Mouse (Mus musculus): ENCODE results near the gene Zic2. TPM values are rescaled to one million over a fixed set of nuclear protein-coding genes. Genes with fewer than 3 reads are reported as not detected.

Gene Zic2
- polyA plus RNA-seq (2015; fragmentation: Nextera tagmentation; extraction: Ambion mirVana) = not detected in 2 replicates

DNA sequence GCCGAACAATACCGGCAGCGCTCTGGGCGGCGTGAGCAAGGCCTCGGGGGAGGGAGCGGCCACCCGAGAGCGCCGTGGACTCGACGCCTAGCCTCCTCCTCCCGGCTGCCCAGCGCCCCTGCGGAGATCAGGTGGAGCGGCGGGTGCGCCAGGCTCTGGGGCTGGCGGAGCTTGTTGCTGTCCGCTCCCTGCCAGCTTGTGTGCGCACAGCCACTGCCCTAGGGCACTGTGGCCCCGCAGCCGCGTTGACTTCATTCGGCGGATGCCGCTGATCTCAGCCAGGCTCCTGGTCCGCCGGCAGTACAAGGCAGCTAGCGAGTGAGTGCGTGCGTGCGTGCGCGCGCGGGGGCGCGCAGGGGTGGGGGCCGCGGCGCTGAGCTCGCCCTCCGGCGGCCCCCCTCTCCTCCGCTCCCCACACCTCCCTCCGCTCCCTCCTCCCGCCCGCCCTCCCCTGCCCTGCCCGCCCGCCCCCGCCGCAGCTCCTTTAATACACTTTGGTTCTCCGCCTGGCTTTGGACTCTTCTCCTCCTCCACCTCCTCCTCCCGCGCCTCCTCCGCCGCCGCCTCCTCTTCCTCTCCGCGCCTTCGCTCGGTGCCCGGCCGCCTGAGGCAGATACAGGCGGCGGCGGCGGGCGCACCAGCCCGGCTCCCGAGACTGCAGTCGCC lies at the start of gene Zic2:
Gene Zic2, plus strand, starts transcription at position 545 of the 666 bp plus-strand sequence.
- Histone ChIP-seq H3K4me2 (ENCODE audit: low read depth, low read length) (peak within 1 kb of the TSS; percentile 57), H3K27me3 (ENCODE audit: control insufficient read depth, insufficient read depth, low read depth, low read length) (peaks cover 97% of the 10 kb centered on the region), H3K4me3 (ENCODE audit: low read depth, low read length) (peak within 1 kb of the TSS; percentile 43), H3K4me1 (ENCODE audit: control insufficient read depth, low read depth, low read length) (peaks cover 10% of the 10 kb centered on the region), H3K36me3 (ENCODE audit: control insufficient read depth, insufficient read depth) (no peaks in the 10 kb centered on the region), H3K9ac (ENCODE audit: low read depth, low read length) (no peak within 1 kb of the TSS), H3K9me3 (replicated peaks; ENCODE audit: control insufficient read depth, low read length) (no peaks in the 10 kb centered on the region), H3K27ac (ENCODE audit: low read length) (no peak within 1 kb of the TSS)
- ATAC-seq (ENCODE audit: low read depth) = no peak; the same call in 1 of the 2 replicates
- WGBS (ENCODE audit: insufficient replicate concordance) = 1% methylated on average over 54 of the region's 73 CpGs

DNA sequence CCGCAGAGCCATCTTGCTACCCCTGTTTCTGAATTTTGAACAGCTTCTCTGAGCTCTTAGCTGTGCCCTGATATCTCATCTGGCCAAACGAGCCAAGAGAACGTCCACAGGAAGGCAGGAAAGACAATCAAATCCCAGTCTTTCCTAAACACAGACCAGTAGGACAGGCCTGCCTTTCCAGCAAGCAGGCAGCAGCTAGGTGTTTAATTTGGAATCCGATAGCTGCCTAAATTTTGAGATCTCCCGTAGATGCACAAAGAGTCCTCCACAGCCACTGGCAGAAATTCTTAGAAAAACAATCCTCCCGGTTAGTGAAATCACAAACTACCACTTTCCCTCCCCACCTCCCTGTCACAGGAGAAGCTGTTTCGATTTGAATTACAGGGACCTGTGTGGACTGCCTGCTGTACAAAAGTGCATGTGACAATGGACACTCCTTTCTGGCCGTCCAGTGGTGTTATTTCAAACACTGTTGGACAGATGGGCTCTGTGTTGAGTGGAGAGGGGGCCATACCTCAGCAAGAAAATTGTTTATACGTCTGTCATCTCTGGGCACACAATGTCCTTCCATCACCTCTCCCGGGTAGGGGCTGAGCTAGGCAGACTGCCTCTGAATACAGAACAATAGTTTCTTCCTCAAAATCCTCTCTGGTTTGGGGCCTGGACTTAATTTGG lies 48.6 kb upstream of the Zic2 start:
- 50% methylated on average over 10 of the region's 10 CpGs for WGBS (ENCODE audit: insufficient replicate concordance)
- H3K9me3 ChIP-seq (replicated peaks; ENCODE audit: control insufficient read depth, low read length) = no peaks in the 10 kb centered on the region
- no peaks in the 10 kb centered on the region for H3K4me1 ChIP-seq (ENCODE audit: control insufficient read depth, low read depth, low read length)
- H3K27ac ChIP-seq (ENCODE audit: low read length) = no peak overlapping the region
- H3K4me2 ChIP-seq (ENCODE audit: low read depth, low read length) = no peak overlapping the region
- no peak for ATAC-seq (ENCODE audit: low read depth)
- no peaks in the 10 kb centered on the region for H3K36me3 ChIP-seq (ENCODE audit: control insufficient read depth, insufficient read depth)
- H3K27me3 ChIP-seq (ENCODE audit: control insufficient read depth, insufficient read depth, low read depth, low read length) = no peaks in the 10 kb centered on the region
- no peak overlapping the region for H3K9ac ChIP-seq (ENCODE audit: low read depth, low read length)
- no peak overlapping the region for H3K4me3 ChIP-seq (ENCODE audit: low read depth, low read length)

DNA sequence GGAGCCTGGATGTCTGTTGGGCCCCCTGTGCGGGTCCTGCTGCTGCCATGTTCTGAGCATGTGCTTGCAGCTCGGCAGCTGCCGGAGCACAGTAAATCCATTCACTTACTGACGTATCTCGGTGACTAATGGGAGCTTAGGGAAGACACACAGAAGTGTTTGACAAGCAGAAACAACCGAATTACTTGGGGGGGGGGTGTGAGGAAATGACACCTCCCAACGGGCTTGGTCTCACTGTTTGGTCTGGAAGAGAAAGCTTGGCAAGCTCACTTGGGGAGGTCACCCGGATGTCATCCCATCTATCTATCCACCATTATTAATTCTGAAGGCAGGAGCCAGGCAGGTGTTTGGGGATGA lies 48.1 kb upstream of the Zic2 start:
- H3K27me3 ChIP-seq (ENCODE audit: control insufficient read depth, insufficient read depth, low read depth, low read length) = no peaks in the 10 kb centered on the region
- 57% methylated on average over 8 of the region's 8 CpGs for WGBS (ENCODE audit: insufficient replicate concordance)
- H3K9ac ChIP-seq (ENCODE audit: low read depth, low read length) = no peak overlapping the region
- no peak overlapping the region for H3K4me3 ChIP-seq (ENCODE audit: low read depth, low read length)
- no peak for ATAC-seq (ENCODE audit: low read depth)
- H3K27ac ChIP-seq (ENCODE audit: low read length) = no peak overlapping the region
- no peaks in the 10 kb centered on the region for H3K9me3 ChIP-seq (replicated peaks; ENCODE audit: control insufficient read depth, low read length)
- no peak overlapping the region for H3K4me2 ChIP-seq (ENCODE audit: low read depth, low read length)
- no peaks in the 10 kb centered on the region for H3K4me1 ChIP-seq (ENCODE audit: control insufficient read depth, low read depth, low read length)
- no peaks in the 10 kb centered on the region for H3K36me3 ChIP-seq (ENCODE audit: control insufficient read depth, insufficient read depth)

DNA sequence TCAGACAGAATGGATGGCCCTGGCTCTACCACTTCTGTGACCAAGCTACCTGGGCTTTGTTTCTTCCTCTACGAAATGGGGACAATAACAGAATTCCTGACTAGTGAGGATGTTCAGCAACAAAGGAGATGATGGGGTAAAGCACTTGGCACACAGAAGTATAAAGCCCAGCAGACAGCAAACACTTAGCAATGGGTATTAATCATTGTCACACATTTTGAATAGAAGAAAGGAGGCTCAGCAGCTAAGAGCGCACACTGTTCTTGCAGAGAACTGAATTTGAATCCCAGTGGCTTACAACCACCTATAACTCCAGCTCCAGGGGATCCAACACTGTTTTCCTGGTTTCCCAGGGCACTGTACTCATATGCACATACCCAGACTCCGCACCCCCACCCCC lies 47.6 kb upstream of the Zic2 start:
- WGBS (ENCODE audit: insufficient replicate concordance) = 63% methylated on average over 3 of the region's 3 CpGs
- no peak for ATAC-seq (ENCODE audit: low read depth)

DNA sequence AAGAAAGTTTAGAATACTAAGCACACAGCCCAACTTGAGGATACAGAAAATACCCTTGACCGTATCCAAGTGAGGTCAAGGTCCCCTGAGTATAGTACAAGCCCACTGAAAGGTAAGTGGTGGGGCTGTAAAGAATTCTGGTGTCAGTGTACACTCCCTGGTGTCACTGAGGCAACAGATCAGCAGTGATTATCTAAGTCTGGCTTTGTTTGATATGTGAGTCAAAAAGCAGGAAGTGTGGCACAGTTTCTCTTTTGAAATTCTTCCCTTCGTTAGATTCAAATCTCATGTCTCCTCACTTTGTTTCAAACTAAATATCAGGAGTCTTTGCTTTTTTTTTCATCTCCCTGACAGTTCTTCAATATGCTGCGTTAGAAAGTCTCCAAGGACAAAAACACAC lies 42.7 kb upstream of the Zic2 start:
- Histone ChIP-seq H3K4me2 (ENCODE audit: low read depth, low read length) (no peak overlapping the region), H3K36me3 (ENCODE audit: control insufficient read depth, insufficient read depth) (no peaks in the 10 kb centered on the region), H3K9ac (ENCODE audit: low read depth, low read length) (no peak overlapping the region), H3K27me3 (ENCODE audit: control insufficient read depth, insufficient read depth, low read depth, low read length) (no peaks in the 10 kb centered on the region), H3K9me3 (replicated peaks; ENCODE audit: control insufficient read depth, low read length) (no peaks in the 10 kb centered on the region), H3K4me3 (ENCODE audit: low read depth, low read length) (no peak overlapping the region), H3K4me1 (ENCODE audit: control insufficient read depth, low read depth, low read length) (no peaks in the 10 kb centered on the region), H3K27ac (ENCODE audit: low read length) (no peak overlapping the region)
- no peak for ATAC-seq (ENCODE audit: low read depth)
- 43% methylated on average over 3 of the region's 3 CpGs for WGBS (ENCODE audit: insufficient replicate concordance)

More for the DNA sequence above, 47.6 kb upstream of the Zic2 start:
- no peak overlapping the region for H3K4me2 ChIP-seq (ENCODE audit: low read depth, low read length)
- H3K27me3 ChIP-seq (ENCODE audit: control insufficient read depth, insufficient read depth, low read depth, low read length) = no peaks in the 10 kb centered on the region
- H3K27ac ChIP-seq (ENCODE audit: low read length) = no peak overlapping the region
- H3K4me1 ChIP-seq (ENCODE audit: control insufficient read depth, low read depth, low read length) = no peaks in the 10 kb centered on the region
- H3K9ac ChIP-seq (ENCODE audit: low read depth, low read length) = no peak overlapping the region
- no peaks in the 10 kb centered on the region for H3K36me3 ChIP-seq (ENCODE audit: control insufficient read depth, insufficient read depth)
- no peak overlapping the region for H3K4me3 ChIP-seq (ENCODE audit: low read depth, low read length)
- H3K9me3 ChIP-seq (replicated peaks; ENCODE audit: control insufficient read depth, low read length) = no peaks in the 10 kb centered on the region

DNA sequence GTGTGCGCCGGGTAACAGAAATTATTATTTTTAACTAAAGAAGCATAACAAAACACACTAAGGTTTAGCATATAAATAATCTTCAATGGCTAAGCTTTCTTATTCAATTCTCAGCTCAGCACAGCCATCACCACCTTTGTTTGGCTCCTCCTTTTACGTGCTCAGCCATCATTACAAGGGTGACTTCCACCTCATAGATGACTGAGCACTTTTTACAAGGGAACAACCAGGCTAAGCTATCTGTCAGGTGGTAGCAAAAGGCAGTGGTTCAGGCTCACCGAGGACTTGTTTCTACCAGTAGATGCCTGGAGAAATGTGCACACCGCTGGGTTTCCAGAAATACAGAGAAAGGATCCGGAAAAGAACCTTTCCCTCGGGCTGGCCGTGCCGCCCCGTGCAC lies 41.2 kb upstream of the Zic2 start:
- 71% methylated on average over 10 of the region's 10 CpGs for WGBS (ENCODE audit: insufficient replicate concordance)
- H3K9me3 ChIP-seq (replicated peaks; ENCODE audit: control insufficient read depth, low read length) = no peaks in the 10 kb centered on the region
- no peaks in the 10 kb centered on the region for H3K4me1 ChIP-seq (ENCODE audit: control insufficient read depth, low read depth, low read length)
- H3K9ac ChIP-seq (ENCODE audit: low read depth, low read length) = no peak overlapping the region
- no peak overlapping the region for H3K4me2 ChIP-seq (ENCODE audit: low read depth, low read length)
- no peak overlapping the region for H3K4me3 ChIP-seq (ENCODE audit: low read depth, low read length)
- no peaks in the 10 kb centered on the region for H3K27me3 ChIP-seq (ENCODE audit: control insufficient read depth, insufficient read depth, low read depth, low read length)
- ATAC-seq (ENCODE audit: low read depth) = no peak
- H3K27ac ChIP-seq (ENCODE audit: low read length) = no peak overlapping the region
- no peaks in the 10 kb centered on the region for H3K36me3 ChIP-seq (ENCODE audit: control insufficient read depth, insufficient read depth)

DNA sequence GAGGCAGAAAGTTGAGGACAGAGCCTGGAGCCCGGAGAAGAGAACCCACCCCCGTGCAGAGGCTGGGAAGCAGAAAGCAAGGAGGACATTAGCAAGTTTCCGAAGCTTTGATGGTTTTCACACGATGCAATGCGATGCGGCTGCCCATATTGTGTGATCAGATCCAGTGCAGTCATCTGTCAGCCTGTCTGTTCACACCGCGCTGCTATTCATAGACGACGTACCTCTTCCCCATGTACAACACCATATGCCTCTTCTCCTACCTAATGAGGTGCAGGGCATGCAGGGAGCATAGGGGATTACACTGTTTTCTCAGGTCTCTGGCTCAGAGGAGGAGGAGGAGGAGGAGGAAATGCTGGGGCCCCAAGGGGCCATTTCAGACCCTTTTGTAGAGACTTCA lies 38.4 kb upstream of the Zic2 start:
- Histone ChIP-seq H3K4me2 (ENCODE audit: low read depth, low read length) (no peak overlapping the region), H3K4me1 (ENCODE audit: control insufficient read depth, low read depth, low read length) (no peaks in the 10 kb centered on the region), H3K36me3 (ENCODE audit: control insufficient read depth, insufficient read depth) (no peaks in the 10 kb centered on the region), H3K9me3 (replicated peaks; ENCODE audit: control insufficient read depth, low read length) (no peaks in the 10 kb centered on the region), H3K27ac (ENCODE audit: low read length) (no peak overlapping the region), H3K4me3 (ENCODE audit: low read depth, low read length) (no peak overlapping the region), H3K27me3 (ENCODE audit: control insufficient read depth, insufficient read depth, low read depth, low read length) (no peaks in the 10 kb centered on the region), H3K9ac (ENCODE audit: low read depth, low read length) (no peak overlapping the region)
- ATAC-seq (ENCODE audit: low read depth) = no peak
- 67% methylated on average over 10 of the region's 10 CpGs for WGBS (ENCODE audit: insufficient replicate concordance)

DNA sequence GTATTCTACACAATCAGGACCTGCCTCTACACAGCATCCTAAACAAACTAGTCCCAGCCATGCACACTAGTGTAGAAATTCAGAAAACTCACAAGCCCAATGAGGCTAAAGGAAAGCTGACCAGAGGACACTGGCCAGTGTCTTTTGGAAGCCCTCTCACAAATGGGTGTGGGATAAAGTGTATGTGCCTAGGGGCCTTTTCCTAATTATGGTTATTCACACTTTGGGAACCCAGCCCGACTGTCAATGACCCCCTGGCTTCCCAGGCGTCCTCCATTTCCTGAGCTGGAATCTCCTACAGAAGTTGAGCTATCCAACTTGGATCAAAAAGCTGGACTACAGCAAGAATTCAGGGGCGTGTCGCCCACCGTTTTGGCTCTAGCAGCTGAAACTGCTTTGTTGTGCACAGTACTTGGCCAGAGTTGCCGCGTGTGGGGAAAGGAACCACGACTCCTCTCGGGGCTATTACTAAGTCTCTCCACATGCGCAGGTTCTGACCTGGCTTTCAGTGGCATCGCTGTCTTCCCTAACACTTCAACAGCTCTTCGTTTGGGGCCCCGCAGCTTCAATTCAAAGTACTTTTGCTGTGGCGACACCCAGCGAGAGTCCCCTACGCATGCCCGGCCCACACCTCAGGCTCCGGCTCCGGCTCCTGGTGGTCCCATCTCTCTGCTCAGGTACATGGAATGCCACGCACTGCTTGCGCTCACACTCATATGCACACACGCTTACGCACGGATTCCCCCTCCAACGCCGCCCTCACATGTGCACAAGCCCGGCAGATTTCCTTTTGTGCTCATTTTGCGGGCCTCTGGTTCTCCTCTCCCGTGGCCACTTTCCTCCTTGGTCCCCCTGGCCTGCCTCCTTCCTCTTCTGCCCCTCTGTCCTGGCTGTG lies 25.4 kb upstream of the Zic2 start:
- no peaks in the 10 kb centered on the region for H3K9me3 ChIP-seq (replicated peaks; ENCODE audit: control insufficient read depth, low read length)
- no peak overlapping the region for H3K4me3 ChIP-seq (ENCODE audit: low read depth, low read length)
- no peaks in the 10 kb centered on the region for H3K4me1 ChIP-seq (ENCODE audit: control insufficient read depth, low read depth, low read length)
- no peak overlapping the region for H3K4me2 ChIP-seq (ENCODE audit: low read depth, low read length)
- no peaks in the 10 kb centered on the region for H3K36me3 ChIP-seq (ENCODE audit: control insufficient read depth, insufficient read depth)
- peaks cover 59% of the 10 kb centered on the region for H3K27me3 ChIP-seq (ENCODE audit: control insufficient read depth, insufficient read depth, low read depth, low read length)
- H3K9ac ChIP-seq (ENCODE audit: low read depth, low read length) = no peak overlapping the region
- WGBS (ENCODE audit: insufficient replicate concordance) = 8% methylated on average over 29 of the region's 29 CpGs
- no peak overlapping the region for H3K27ac ChIP-seq (ENCODE audit: low read length)
- ATAC-seq (ENCODE audit: low read depth) = no peak
